Mouse (Mus musculus): Measurements from ENCODE around the gene Itgb3bp. TPM values are rescaled to one million over a fixed set of nuclear protein-coding genes. Genes with fewer than 3 reads are reported as not detected.

The Itgb3bp gene
- polyA plus RNA-seq, 1 experiment from 2014 or later: 47.1 TPM

DNA sequence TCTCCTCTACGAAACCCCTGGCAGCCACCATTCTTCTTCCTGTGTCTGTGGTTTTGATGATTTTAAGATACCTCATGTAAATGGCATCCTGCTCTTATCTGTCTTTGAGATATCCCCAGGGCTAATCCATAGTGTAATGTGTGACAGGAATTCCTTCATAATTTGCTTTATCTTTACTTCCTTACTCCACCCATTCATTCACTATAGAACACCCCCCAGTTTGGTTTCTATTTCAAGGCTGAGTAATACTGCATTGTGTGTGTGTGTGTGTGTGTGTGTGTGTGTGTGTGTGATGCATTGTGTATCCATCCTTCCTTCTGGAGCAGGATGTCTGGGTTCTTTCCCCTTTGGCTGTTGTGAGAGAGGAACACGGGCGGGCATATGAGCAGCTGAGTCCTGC, 29.7 kb upstream of the Itgb3bp start:
- no peak overlapping the region for H3K4me3 ChIP-seq (ENCODE audit: low read depth, low read length)
- no peak overlapping the region for H3K4me2 ChIP-seq (replicated peaks; ENCODE audit: low read depth, low read length)
- H3K9ac ChIP-seq (replicated peaks; ENCODE audit: low read depth, low read length): no peak overlapping the region
- H3K4me1 ChIP-seq (ENCODE audit: control insufficient read depth, insufficient read depth, low read length): no peaks in the 10 kb centered on the region
- H3K36me3 ChIP-seq (ENCODE audit: control insufficient read depth, insufficient read depth, low read length): no peaks in the 10 kb centered on the region
- H3K27me3 ChIP-seq (ENCODE audit: control insufficient read depth, insufficient read depth, low read length): no peaks in the 10 kb centered on the region
- WGBS: 75% methylated on average over 3 of the region's 3 CpGs
- H3K27ac ChIP-seq (ENCODE audit: low read length): no peak overlapping the region
- H3K9me3 ChIP-seq (ENCODE audit: control insufficient read depth, low read depth, low read length): no peaks in the 10 kb centered on the region
- no peak for ATAC-seq (ENCODE audit: insufficient number of reproducible peaks, insufficient read depth, low FRiP score, low read depth)

DNA sequence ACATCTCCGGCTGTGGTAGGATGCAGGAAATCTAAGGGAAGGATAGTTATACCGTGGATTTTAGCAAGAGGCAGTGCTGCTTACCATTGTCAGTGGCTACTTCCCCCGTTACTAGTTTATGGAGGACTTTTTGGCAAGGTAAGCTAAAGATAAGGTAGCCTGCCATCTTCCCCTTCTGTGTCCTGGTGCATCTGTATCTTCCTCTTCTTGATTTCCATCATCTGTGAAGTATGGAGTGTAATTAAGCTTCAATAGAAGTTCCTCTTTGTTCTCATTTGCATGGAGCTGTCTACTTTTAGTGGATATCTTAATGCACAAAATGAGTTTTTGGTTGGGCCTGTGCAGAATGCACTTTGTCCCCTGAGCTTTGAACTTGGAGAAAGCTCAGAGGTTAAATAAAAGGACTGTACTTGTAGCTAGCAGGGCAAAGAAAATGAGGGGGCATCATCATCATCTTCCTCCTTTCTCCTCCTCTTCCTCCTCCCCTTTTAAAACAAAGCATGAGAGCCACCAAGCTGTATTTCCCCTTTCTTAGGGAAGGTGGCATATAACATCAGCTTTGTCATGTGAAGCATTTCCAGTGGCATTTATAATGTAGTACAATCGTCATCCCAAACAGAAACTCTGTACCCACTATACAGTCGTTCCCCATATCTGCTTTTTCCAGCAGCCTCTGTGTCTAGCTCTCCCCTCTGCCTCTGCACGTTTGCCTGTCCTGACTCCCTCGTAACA, 28.6 kb upstream of the Itgb3bp start:
- no peak overlapping the region for H3K9ac ChIP-seq (replicated peaks; ENCODE audit: low read depth, low read length)
- H3K4me2 ChIP-seq (replicated peaks; ENCODE audit: low read depth, low read length): no peak overlapping the region
- 65% methylated on average over 7 of the region's 7 CpGs for WGBS
- H3K27ac ChIP-seq (ENCODE audit: low read length): no peak overlapping the region
- H3K27me3 ChIP-seq (ENCODE audit: control insufficient read depth, insufficient read depth, low read length): no peaks in the 10 kb centered on the region
- H3K4me1 ChIP-seq (ENCODE audit: control insufficient read depth, insufficient read depth, low read length): no peaks in the 10 kb centered on the region
- no peak for ATAC-seq (ENCODE audit: insufficient number of reproducible peaks, insufficient read depth, low FRiP score, low read depth)
- H3K4me3 ChIP-seq (ENCODE audit: low read depth, low read length): no peak overlapping the region
- H3K36me3 ChIP-seq (ENCODE audit: control insufficient read depth, insufficient read depth, low read length): no peaks in the 10 kb centered on the region
- no peaks in the 10 kb centered on the region for H3K9me3 ChIP-seq (ENCODE audit: control insufficient read depth, low read depth, low read length)

DNA sequence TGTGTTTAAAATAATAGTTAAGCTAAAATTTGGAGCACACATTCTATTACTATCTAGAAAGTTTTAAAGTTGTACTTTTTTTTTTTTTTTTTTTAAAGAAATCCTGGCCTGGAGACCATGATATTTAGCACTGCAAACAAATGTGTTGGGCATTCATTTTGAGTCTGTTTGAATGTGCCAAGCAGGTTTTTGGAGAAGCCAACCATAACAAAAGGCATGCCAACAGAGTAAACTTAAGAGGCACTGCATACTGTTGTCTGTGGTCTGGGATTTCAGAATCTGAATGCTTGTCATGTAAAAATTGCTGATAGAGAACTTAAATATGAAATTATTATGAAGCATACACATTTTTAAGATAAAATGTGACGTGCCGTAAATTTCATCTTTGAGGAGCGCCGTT, 27.6 kb upstream of the Itgb3bp start:
- no peaks in the 10 kb centered on the region for H3K27me3 ChIP-seq (ENCODE audit: control insufficient read depth, insufficient read depth, low read length)
- no peak overlapping the region for H3K4me3 ChIP-seq (ENCODE audit: low read depth, low read length)
- H3K4me2 ChIP-seq (replicated peaks; ENCODE audit: low read depth, low read length): no peak overlapping the region
- H3K4me1 ChIP-seq (ENCODE audit: control insufficient read depth, insufficient read depth, low read length): no peaks in the 10 kb centered on the region
- WGBS: 85% methylated on average over 4 of the region's 4 CpGs
- no peaks in the 10 kb centered on the region for H3K9me3 ChIP-seq (ENCODE audit: control insufficient read depth, low read depth, low read length)
- H3K9ac ChIP-seq (replicated peaks; ENCODE audit: low read depth, low read length): no peak overlapping the region
- no peak overlapping the region for H3K27ac ChIP-seq (ENCODE audit: low read length)
- H3K36me3 ChIP-seq (ENCODE audit: control insufficient read depth, insufficient read depth, low read length): no peaks in the 10 kb centered on the region
- no peak for ATAC-seq (ENCODE audit: insufficient number of reproducible peaks, insufficient read depth, low FRiP score, low read depth)

DNA sequence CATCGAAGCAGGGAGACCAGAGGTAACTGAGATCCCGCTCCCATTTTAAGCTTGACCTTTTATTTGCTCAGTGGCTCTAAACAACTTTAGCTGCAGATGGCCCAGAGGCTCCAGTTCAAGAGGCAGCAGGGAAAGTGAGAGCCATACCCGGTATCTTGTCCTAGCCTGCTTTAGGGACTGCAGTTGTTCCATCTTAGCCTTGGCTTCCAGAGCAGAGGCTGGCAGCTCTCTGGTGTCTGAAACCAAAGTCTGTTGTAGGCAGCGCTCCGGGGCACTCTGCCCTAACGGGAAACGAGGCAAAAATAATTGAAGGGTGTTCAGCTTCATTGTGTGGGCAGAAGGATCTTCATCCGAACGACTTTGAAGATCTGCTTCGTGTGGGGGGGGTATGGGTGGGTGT, 25.8 kb upstream of the Itgb3bp start:
- Histone ChIP-seq H3K4me2 (replicated peaks; ENCODE audit: low read depth, low read length) (no peak overlapping the region), H3K4me3 (ENCODE audit: low read depth, low read length) (no peak overlapping the region)

DNA sequence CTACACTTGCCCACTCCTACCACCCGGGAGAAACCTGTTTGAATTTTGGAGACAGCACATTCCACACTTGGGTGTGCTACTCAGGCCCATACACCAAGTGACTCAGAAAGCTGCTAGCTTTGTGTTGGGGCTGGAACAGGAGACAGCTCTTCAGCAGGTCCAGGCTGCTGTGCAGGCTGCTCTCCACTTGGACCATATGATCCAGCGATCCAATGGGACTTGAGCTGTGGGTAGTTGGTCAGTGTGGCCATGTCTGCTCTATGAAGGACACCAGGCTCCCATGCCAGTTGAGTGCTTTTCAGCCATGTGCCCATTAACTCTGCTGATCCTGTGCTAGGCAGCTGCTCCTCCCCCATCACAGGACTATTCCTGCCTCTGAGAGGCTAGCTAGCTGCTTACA, 24.3 kb upstream of the Itgb3bp start:
- Histone ChIP-seq H3K27me3 (ENCODE audit: control insufficient read depth, insufficient read depth, low read length) (no peaks in the 10 kb centered on the region), H3K27ac (ENCODE audit: low read length) (no peak overlapping the region), H3K4me3 (ENCODE audit: low read depth, low read length) (no peak overlapping the region), H3K4me1 (ENCODE audit: control insufficient read depth, insufficient read depth, low read length) (no peaks in the 10 kb centered on the region), H3K36me3 (ENCODE audit: control insufficient read depth, insufficient read depth, low read length) (no peaks in the 10 kb centered on the region), H3K4me2 (replicated peaks; ENCODE audit: low read depth, low read length) (no peak overlapping the region), H3K9ac (replicated peaks; ENCODE audit: low read depth, low read length) (no peak overlapping the region), H3K9me3 (ENCODE audit: control insufficient read depth, low read depth, low read length) (no peaks in the 10 kb centered on the region)
- ATAC-seq (ENCODE audit: insufficient number of reproducible peaks, insufficient read depth, low FRiP score, low read depth): no peak
- 77% methylated on average over 2 of the region's 2 CpGs for WGBS

More for the DNA sequence above, 25.8 kb upstream of the Itgb3bp start:
- Histone ChIP-seq H3K36me3 (ENCODE audit: control insufficient read depth, insufficient read depth, low read length) (no peaks in the 10 kb centered on the region), H3K27me3 (ENCODE audit: control insufficient read depth, insufficient read depth, low read length) (no peaks in the 10 kb centered on the region), H3K4me1 (ENCODE audit: control insufficient read depth, insufficient read depth, low read length) (no peaks in the 10 kb centered on the region), H3K9me3 (ENCODE audit: control insufficient read depth, low read depth, low read length) (no peaks in the 10 kb centered on the region), H3K27ac (ENCODE audit: low read length) (no peak overlapping the region), H3K9ac (replicated peaks; ENCODE audit: low read depth, low read length) (no peak overlapping the region)
- ATAC-seq (ENCODE audit: insufficient number of reproducible peaks, insufficient read depth, low FRiP score, low read depth): no peak
- WGBS: 90% methylated on average over 10 of the region's 10 CpGs

DNA sequence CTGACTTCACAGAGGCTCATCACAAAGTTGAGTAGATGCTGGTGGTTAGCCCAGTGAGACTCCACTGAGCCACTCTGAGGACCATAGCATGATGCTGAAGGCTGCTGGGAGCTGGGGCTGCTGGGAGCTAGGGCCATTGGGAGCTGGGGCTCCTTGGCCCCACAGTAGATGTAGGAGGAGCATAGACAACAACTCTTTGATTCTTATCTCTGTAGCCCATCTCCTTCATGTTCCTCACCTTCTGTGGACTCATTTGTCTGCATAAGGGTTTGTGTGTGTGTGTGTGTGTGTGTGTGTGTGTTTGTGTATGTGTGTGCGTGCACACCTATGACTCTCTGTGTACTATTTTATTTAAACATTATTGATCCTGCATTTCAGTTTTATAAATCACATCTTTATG, 18.3 kb upstream of the Itgb3bp start:
- H3K4me2 ChIP-seq (replicated peaks; ENCODE audit: low read depth, low read length): no peak overlapping the region
- 78% methylated on average over 1 of the region's 1 CpGs for WGBS
- no peaks in the 10 kb centered on the region for H3K9me3 ChIP-seq (ENCODE audit: control insufficient read depth, low read depth, low read length)
- H3K4me1 ChIP-seq (ENCODE audit: control insufficient read depth, insufficient read depth, low read length): no peaks in the 10 kb centered on the region
- no peaks in the 10 kb centered on the region for H3K36me3 ChIP-seq (ENCODE audit: control insufficient read depth, insufficient read depth, low read length)
- no peak for ATAC-seq (ENCODE audit: insufficient number of reproducible peaks, insufficient read depth, low FRiP score, low read depth)
- no peaks in the 10 kb centered on the region for H3K27me3 ChIP-seq (ENCODE audit: control insufficient read depth, insufficient read depth, low read length)
- no peak overlapping the region for H3K4me3 ChIP-seq (ENCODE audit: low read depth, low read length)
- no peak overlapping the region for H3K27ac ChIP-seq (ENCODE audit: low read length)
- H3K9ac ChIP-seq (replicated peaks; ENCODE audit: low read depth, low read length): no peak overlapping the region

DNA sequence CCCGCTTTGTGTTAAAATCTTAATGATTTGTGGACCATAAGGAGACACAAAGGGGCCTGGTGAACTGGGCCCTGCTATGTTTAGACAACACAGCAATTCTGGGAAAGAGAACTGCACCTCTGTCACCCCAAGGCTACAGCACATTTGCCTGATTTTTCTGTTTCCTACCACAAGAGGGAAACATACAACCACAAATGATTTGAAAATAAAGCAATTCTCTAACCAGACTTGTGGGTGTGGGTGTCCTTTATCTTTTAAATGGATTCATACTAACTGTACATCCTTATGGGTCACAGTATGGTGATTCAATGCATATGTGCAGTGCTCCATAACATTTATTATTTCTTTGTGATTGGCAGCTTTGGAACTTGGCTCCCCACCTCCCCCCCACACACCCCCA, 17.6 kb upstream of the Itgb3bp start:
- H3K4me3 ChIP-seq (ENCODE audit: low read depth, low read length): no peak overlapping the region
- no peak overlapping the region for H3K9ac ChIP-seq (replicated peaks; ENCODE audit: low read depth, low read length)
- no peak overlapping the region for H3K4me2 ChIP-seq (replicated peaks; ENCODE audit: low read depth, low read length)
- no peaks in the 10 kb centered on the region for H3K4me1 ChIP-seq (ENCODE audit: control insufficient read depth, insufficient read depth, low read length)
- no peak overlapping the region for H3K27ac ChIP-seq (ENCODE audit: low read length)
- no peak for ATAC-seq (ENCODE audit: insufficient number of reproducible peaks, insufficient read depth, low FRiP score, low read depth)
- WGBS: 63% methylated on average over 1 of the region's 1 CpGs
- no peaks in the 10 kb centered on the region for H3K27me3 ChIP-seq (ENCODE audit: control insufficient read depth, insufficient read depth, low read length)
- no peaks in the 10 kb centered on the region for H3K36me3 ChIP-seq (ENCODE audit: control insufficient read depth, insufficient read depth, low read length)
- H3K9me3 ChIP-seq (ENCODE audit: control insufficient read depth, low read depth, low read length): no peaks in the 10 kb centered on the region

DNA sequence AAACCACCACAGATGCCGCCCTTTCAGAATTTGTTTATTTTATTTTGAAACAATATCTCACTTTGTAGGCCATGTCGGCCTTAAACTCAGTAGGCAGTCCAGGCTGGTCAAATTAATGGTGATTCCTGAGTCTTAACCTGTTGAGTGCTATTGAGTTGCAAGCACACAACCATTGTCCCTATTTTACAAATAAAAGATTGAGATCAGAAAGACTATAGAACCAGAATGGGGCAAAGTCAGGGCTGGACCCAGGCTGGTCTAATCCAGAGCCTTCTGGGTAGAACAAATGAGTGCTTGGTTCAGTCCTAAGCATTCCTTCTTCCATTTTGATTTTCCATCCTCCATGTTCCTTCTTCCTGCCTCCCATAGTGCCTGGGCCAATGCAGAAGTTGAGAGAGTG, 16.9 kb upstream of the Itgb3bp start:
- no peaks in the 10 kb centered on the region for H3K9me3 ChIP-seq (ENCODE audit: control insufficient read depth, low read depth, low read length)
- no peaks in the 10 kb centered on the region for H3K4me1 ChIP-seq (ENCODE audit: control insufficient read depth, insufficient read depth, low read length)
- no peaks in the 10 kb centered on the region for H3K36me3 ChIP-seq (ENCODE audit: control insufficient read depth, insufficient read depth, low read length)
- H3K27me3 ChIP-seq (ENCODE audit: control insufficient read depth, insufficient read depth, low read length): no peaks in the 10 kb centered on the region
- H3K27ac ChIP-seq (ENCODE audit: low read length): no peak overlapping the region
- no peak overlapping the region for H3K4me2 ChIP-seq (replicated peaks; ENCODE audit: low read depth, low read length)
- no peak overlapping the region for H3K9ac ChIP-seq (replicated peaks; ENCODE audit: low read depth, low read length)
- 71% methylated on average over 2 of the region's 2 CpGs for WGBS
- no peak overlapping the region for H3K4me3 ChIP-seq (ENCODE audit: low read depth, low read length)
- no peak for ATAC-seq (ENCODE audit: insufficient number of reproducible peaks, insufficient read depth, low FRiP score, low read depth)

DNA sequence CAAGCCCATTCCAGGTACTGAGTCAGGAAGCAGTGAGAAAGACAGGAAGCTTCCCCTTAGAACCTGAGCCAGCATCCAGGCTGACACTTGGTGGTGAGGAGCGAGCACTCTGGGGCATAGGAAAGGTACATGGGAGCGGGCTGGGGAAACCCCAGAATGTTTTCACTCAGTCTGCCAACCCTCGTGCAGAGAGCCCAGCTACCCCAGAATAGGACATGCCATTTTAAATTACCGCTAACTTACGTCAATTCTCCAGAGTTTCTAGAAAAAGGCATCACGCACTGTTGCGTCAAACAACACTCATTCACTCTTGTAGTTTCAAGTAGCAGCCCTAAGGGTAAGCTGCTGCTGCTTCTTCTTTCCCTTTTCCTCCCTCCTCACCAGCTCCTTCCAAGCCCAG, 15.4 kb upstream of the Itgb3bp start:
- Histone ChIP-seq H3K4me2 (replicated peaks; ENCODE audit: low read depth, low read length) (no peak overlapping the region), H3K9me3 (ENCODE audit: control insufficient read depth, low read depth, low read length) (no peaks in the 10 kb centered on the region), H3K9ac (replicated peaks; ENCODE audit: low read depth, low read length) (no peak overlapping the region), H3K27ac (ENCODE audit: low read length) (no peak overlapping the region), H3K4me3 (ENCODE audit: low read depth, low read length) (no peak overlapping the region), H3K4me1 (ENCODE audit: control insufficient read depth, insufficient read depth, low read length) (no peaks in the 10 kb centered on the region), H3K27me3 (ENCODE audit: control insufficient read depth, insufficient read depth, low read length) (no peaks in the 10 kb centered on the region), H3K36me3 (ENCODE audit: control insufficient read depth, insufficient read depth, low read length) (no peaks in the 10 kb centered on the region)
- ATAC-seq (ENCODE audit: insufficient number of reproducible peaks, insufficient read depth, low FRiP score, low read depth): no peak
- WGBS: 88% methylated on average over 7 of the region's 7 CpGs

Measured in stomach, embryonic 14.5 days (tissue).